Mouse (Mus musculus): ENCODE measurements around the gene Gpr45. TPM values are rescaled to one million over a fixed set of nuclear protein-coding genes. Genes with fewer than 3 reads are reported as not detected.
"Not testable (repeated sequence)": the region's sequence is repeated elsewhere in the genome, so short reads cannot be mapped to it uniquely, and the experiment has no call there.

Gene Gpr45
- total RNA-seq (2022), result not detected

DNA sequence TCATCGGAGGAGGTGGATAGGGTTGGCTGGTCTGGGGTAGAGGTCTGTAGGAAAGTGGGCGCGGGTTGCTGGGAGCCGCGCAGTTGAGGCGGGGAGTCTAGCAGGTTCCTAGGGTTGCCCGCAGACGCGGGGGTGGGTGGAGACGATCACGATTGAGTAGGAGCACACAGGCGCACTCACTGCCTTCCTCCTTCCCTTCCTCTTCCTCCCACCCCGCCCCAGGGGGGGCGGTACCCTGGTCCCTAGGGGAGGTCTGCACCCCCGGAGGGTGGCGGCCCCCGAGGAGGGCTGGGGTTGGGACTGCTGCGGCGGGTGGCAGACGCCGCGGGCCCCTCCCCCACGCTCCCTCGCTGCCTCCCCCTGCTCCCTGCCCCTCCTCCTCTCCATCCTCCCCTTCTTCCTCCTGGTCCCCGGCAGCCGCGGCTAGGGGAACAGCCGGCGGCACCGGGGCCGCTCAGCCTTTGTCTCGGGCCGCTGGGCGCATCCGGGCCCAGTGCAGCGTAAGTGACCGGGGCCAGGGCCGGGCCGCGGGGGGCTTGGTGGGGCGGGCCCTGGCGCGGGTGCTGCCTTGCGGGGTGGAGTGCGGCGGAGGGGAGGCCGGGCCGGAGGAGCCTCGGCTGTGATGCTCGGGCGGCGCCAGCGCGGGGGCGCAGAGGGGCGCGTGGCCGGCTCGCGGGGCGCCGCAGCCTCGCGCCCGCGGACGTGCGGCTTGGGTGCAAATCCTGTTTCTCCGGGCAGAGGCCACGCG lies at the start of gene Gpr45:
TSS of gene Gpr45 (plus strand) at position 139 of the 748 bp plus-strand sequence.
- no peak for DNase-seq (ENCODE audit: low spot score in 2 of 2)

DNA sequence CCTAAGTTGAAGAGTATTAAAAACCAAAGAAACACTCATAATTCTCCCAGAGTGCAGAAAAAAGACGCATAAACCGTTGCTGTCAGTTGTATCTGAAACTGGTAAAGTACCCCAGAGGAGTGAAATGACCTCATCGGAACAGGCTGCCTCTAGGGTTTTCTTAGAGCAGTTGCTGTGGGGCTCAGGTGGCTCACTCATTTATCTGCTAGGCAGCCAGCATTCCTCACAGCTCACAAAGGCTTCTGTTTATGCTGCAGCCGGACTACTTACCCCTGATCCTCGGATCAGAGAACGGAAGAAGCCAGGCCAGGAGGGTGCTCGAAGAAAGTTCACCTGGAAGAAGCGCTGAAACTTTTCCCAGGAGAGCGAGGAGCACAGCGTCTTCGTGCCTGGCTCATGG lies 47.5 kb upstream of the Gpr45 start:
- no peak for DNase-seq (ENCODE audit: low spot score in 2 of 2)

DNA sequence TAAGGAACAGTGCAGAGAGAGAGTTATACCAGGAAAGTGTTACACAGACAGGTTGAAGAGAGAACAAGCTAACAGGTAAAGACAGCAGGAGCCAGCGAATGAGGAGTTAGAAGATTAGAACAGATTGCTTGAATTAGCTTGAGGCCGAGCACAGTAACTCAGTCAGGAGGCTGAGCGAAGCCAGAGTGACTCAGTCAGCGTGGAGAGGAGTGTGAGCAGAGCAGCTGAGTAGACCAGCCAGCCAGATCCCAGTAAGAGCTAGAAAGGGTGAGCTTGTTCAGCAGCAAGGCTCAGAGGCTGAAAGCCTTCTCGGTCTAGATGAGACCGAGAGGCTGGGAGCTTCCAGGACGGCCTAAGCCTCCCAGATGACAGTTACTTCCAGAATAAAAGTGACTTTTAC lies 46.0 kb upstream of the Gpr45 start:
- no peak for DNase-seq (ENCODE audit: low spot score in 2 of 2)

DNA sequence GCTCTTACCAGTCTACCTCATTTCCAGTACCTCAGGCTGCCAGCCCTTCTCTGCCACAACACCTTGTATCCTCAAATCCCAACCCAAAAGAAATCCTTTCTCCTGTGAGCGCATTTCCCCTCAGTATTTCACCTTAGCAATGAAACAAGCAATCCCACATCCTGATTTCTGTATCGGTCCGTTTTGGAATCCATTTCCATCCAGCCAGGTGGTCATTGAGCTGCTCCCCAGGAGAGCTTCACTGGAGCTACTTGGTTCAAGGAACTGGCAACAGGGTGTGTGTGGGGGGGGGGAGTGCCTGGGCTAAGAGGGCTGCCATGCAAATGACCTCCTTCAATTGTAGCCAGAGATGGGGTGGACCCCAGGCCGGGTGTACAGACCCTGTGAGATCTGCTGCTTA lies 45.5 kb upstream of the Gpr45 start:
- no peak for DNase-seq (ENCODE audit: low spot score in 2 of 2)

DNA sequence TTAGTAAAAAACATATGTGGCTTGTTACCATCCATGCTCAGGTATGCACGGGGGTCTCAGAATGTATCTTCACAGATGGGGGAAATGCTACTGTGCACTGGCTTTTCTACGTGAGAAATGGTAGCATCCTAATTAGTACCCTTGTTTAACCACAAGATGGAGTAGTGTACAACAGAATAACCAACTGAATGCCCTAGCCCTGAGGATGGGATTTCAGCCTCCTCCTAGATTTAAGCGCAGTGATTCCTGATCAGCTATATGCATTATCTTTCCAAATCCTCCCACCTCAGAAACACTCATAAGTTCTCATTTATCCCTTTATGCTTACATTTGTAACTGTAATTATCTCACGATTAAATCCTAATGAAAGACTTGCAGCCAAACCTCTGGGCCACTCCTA lies 37.6 kb upstream of the Gpr45 start:
- no peak for DNase-seq (ENCODE audit: low spot score in 2 of 2)

DNA sequence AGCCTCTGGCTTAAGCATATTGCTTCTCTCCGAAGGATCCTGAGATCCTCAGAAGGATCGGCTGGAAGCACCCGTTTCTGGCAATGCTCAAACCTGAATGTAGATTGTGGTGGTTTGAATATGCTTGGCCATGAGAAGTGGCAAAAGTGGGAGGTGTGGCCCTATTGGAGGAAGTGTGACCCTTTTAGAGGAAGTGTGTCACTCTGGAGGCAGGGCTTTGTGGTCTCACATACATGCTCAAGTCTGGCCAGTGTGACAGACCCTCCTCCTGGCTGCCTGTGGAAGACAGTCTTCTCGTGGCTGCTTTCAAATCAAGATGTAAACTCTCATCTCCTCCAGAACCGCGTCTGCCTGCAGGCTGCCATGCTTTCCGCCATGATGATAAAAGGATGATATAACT lies 36.0 kb upstream of the Gpr45 start:
- DNase-seq (ENCODE audit: low spot score in 2 of 2), result no peak

DNA sequence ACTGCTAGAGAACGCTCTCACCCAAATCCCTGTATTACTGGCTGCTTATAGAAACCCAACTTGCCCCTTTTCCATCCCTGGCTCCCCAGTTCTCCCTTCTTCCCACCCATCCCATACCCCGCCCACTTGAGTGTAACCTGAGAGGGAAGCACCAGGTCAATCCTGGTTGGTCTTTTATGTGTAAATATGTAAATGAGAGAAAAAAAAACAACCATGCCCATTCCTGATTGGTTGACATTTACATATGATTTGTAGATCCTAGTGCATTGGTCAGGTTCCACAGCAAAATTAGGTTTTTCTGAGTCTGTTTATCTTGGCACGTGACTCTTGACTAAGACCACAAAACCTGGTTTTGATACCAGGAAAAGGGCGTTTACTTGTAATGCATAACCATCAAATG lies 34.8 kb upstream of the Gpr45 start:
- no peak for DNase-seq (ENCODE audit: low spot score in 2 of 2)

DNA sequence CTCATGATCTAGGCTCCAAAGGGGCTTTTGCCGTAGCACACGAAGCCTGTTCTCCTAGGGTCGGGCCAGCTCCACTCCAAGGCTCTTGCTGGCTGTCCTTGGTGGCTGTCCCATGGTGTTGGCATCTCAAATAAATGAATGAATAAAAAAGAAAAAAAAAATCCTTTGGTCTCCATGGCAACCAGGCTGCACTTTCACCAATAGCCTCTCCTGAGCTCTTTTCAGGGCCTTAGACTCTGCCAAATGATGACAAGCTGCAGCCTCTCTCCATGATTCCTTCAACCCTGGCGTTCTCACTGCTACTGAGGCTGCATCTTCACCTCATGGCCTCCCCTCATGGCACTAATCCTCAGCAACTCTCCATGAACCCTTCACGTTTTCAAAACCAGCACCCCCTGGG lies 28.7 kb upstream of the Gpr45 start:
- no peak for DNase-seq (ENCODE audit: low spot score in 2 of 2)

DNA sequence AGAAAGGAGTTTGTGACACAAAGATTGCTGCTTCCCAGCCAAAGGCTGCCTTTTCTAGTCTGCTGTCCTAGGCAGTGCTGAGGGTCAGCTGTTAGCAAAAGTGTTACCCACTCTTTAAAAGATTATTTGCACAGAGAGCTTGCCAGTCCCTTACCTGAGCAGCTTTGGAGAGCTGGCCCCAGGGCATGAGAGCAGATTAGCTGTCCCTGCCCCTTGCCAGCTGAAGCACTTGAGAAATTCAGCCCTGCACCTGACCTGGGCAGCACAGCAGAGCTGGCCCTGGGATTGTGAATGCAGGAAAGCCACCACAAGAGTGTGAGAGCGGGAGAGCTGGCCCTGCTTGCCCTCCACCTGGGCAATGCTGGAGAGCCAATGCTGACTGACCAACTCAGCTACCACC lies 19.1 kb upstream of the Gpr45 start:
- no peak for DNase-seq (ENCODE audit: low spot score in 2 of 2)

- DNase-seq (ENCODE audit: low spot score in 2 of 2), result no peak
Measured at GRCm38 (mm10) chr1:42948486-42948885, 4.2 kb upstream of the Gpr45 start.

- no peak for DNase-seq (ENCODE audit: low spot score in 2 of 2)
Measured at GRCm38 (mm10) chr1:42953482-42953822, 780 bp downstream of the Gpr45 start.

DNA sequence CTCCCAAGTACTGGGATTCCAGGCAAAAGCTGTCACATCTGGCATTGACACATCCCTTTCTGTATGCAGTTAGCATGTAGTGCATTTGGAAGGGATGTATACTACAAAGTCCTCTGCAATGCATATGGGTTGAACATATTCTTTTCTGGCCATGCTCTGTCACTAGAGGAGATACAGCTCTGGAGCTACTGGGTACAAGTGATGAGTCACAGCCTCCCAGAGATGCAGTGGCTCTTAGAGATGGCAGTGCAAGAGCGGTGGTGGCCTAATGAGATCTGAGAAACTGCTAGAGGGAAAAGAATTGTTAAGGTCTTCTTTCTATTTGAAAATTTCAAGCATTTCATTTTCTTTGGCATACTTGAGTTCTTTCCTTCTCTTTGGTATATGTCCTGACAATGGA lies 4.2 kb downstream of the Gpr45 start:
- DNase-seq (ENCODE audit: low spot score in 2 of 2), result no peak

DNA sequence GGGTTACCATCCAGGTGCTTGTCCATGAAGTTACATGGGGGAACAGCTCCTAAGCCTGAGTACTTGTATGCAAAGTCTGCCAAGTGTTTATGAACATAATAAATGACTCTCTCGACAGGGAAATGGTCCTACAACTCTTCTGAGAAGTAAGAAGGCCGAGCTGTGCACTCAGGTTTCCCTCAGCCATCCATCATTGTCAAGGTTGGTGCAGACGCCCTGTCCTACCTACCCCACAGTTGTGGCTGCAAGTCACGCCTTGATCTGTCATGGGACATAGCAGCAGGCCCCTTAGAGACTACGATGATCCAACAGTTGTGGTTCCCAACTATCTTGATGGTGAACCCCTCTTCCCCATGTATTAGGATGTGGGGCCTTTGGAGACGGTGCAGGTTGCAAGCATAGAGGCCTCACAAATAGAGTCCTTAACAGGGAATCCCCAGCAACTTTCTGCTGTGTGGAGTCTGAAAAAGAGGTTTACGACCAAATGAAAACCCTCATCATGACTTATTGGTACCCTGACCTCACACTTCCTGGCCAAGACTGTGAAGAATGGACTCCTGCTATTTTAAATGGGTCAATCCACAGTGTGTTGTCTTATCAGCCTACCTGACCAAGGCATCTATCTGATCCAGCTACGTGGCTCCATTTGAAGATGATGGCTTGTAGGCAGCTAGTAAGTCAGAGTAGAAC lies 30.6 kb downstream of the Gpr45 start:
- no peak for DNase-seq (ENCODE audit: low spot score in 2 of 2)

DNA sequence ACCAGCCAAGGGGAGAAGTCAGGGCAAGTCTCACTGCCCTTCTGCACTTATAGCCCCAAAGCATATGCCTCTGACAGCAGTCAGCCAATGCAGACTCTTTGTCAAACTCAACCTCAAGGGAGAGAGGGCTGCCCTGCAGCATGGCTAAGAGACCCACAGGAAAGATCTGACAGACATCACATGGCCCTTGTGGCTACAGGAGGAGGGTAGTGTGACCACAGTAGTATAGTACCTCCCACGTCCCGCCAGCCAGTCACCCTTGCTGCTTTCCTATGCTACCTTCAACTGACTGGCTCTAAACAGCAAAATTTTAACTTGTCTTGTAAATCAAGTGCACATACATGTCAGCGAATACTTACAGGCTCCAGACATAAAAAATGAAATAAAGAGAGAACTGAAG lies 31.4 kb downstream of the Gpr45 start:
- no peak for DNase-seq (ENCODE audit: low spot score in 2 of 2)

- no peak for DNase-seq (ENCODE audit: low spot score in 2 of 2)
Measured at GRCm38 (mm10) chr1:42988996-42989395, 36.3 kb downstream of the Gpr45 start.

DNA sequence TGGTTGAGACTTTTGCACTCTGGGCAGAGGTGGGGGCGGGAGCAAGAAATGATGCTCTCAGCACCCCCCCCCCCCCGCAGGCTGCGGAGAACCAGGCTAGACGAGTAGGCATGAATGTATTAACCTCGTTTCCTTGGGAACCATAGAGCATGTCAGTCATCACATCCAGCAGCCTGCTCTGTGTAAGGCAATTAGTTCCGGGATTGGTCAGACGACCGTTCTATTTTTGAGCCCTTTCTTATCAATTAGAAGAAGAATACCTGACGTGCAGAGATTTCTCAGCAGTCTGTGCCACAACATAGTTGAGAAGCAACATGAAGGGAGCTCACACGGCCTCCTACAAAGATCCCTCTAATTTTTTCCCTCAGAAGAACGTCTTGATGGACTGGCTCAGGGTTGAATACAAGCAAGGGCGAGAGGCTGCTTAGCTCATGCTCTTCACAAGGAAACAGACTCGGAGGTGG lies 53.4 kb downstream of the Gpr45 start:
- no peak for DNase-seq (ENCODE audit: low spot score in 2 of 2)

GRCm38 (mm10) chr1:43006524-43006923 lies 53.9 kb downstream of the Gpr45 start:
- DNase-seq (ENCODE audit: low spot score in 2 of 2), result no peak

GRCm38 (mm10) chr1:43010461-43010860 lies 57.8 kb downstream of the Gpr45 start:
- DNase-seq (ENCODE audit: low spot score in 2 of 2), result no peak

DNA sequence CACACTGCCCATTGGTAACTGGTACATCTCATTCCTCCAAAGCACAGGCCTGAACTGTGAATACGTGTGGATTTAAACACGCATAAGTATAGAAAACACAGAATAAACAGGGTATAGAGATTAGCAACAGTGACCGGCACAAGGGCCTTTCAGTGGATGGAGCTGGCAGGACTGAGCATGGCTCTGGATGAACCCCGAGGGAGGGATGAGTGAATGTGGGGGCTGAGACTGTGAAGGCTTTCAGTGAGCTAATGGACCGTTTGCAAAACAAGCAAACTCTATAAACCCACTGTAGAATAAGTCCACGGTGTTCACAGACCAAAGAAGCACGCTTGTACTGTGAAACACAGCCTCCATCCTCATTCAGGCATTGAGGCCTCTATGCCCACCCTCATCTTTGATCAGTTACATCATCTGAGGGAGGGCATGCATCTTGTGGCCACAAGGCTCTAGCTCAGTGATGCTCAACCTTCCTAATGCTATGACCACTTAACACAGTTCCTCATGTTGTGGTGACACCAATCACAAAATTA lies 62.5 kb downstream of the Gpr45 start:
- not testable (repeated sequence) for DNase-seq (ENCODE audit: low spot score in 2 of 2)

DNA sequence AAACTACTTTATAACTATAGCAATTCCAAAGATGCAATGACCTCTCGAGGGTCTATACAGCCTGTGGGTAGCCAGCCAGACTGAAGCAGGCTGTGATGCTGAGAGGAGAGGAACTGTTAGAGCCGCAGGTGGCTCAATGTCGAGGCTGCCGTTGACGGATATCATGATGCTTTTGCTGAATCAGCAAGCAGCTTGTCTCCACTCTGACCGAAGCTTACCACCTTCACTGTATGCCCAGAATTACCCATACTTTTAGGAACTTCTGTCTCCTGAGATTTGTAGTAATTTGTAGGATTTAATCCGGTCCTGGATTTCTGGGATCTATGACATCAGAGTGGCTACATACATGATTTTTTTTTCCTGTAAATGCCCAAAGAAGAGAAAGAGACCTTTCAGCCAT lies 83.3 kb downstream of the Gpr45 start:
- no peak for DNase-seq (ENCODE audit: low spot score in 2 of 2)

- DNase-seq (ENCODE audit: low spot score in 2 of 2), result no peak
Measured at GRCm38 (mm10) chr1:43042271-43042670, 89.6 kb downstream of the Gpr45 start.

- no peak for DNase-seq (ENCODE audit: low spot score in 2 of 2)
Measured at GRCm38 (mm10) chr1:43045204-43045982, 92.7 kb downstream of the Gpr45 start.

Data from gastrocnemius, adult 8-10 months (tissue).